Mouse (Mus musculus): ENCODE measurements at regions not wholly inside any gene's neighbourhood (a gene's known extent, or its start where the extent isn't known, plus 50 kb on each side); places are given as distances from the start of the nearest gene placed in this dataset.

DNA sequence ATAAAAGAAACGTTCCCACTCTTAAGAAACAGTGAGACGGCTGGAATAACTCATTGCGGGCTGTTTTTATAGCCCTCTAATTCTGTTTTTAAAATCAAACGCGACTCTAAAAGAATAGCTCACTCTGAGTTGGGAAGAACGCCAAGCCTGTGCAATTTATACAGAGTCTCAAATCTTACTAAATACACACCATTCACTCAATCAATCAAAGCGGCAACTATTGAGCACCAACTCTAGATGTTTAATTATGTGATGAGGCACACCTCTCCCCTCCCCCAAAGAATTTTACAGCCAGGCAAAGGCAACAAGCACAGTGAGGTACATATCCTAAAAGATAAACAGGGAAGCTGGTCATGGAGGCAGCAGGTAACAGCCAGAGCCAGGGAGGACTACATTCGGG is 362.4 kb upstream of the Map3k7 start:
- no peak overlapping the region for H3K27ac ChIP-seq (ENCODE audit: control insufficient read depth, insufficient read depth, low read depth, low read length)
- no peaks in the 10 kb centered on the region for H3K36me3 ChIP-seq (ENCODE audit: control insufficient read depth, insufficient read depth, low read length)
- no peak overlapping the region for H3K4me3 ChIP-seq (ENCODE audit: control insufficient read depth, low read depth, low read length)
- no peaks in the 10 kb centered on the region for H3K27me3 ChIP-seq (ENCODE audit: control insufficient read depth, insufficient read depth, low read length)
- TF ChIP-seq POLR2A (IDR thresholded peaks at IDR 0.05; ENCODE audit: control insufficient read depth, low read depth, low read length) (no peak), CTCF (IDR thresholded peaks at IDR 0.05; ENCODE audit: control insufficient read depth, insufficient read depth, insufficient replicate concordance, low read depth, low read length) (no peak)
- H3K4me1 ChIP-seq (ENCODE audit: control insufficient read depth, insufficient read depth, low read length), result no peaks in the 10 kb centered on the region

DNA sequence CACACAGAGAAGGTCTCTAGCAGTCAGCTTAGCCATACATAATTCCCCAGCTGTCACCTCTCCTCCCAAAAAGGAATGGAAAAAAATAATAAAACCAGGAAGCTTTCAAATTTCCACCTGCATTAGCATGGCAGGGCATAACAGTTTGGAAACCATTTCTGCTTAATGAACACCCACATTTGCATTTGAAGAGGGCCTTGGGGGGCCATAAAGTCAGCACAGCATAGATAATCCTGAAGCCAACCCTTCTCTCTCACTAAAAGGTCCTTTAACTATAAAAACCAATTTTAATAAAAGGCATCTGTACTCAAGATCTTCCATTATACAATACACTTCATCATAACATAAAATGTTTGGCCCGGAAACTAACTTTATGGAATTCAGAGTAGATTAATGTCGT is 360.1 kb upstream of the Map3k7 start:
- no peaks in the 10 kb centered on the region for H3K4me1 ChIP-seq (ENCODE audit: control insufficient read depth, insufficient read depth, low read length)
- H3K27ac ChIP-seq (ENCODE audit: control insufficient read depth, insufficient read depth, low read depth, low read length), result no peak overlapping the region
- no peak overlapping the region for H3K4me3 ChIP-seq (ENCODE audit: control insufficient read depth, low read depth, low read length)
- no peaks in the 10 kb centered on the region for H3K27me3 ChIP-seq (ENCODE audit: control insufficient read depth, insufficient read depth, low read length)
- TF ChIP-seq CTCF (IDR thresholded peaks at IDR 0.05; ENCODE audit: control insufficient read depth, insufficient read depth, insufficient replicate concordance, low read depth, low read length), result no peak
- no peak for TF ChIP-seq POLR2A (IDR thresholded peaks at IDR 0.05; ENCODE audit: control insufficient read depth, low read depth, low read length)
- no peaks in the 10 kb centered on the region for H3K36me3 ChIP-seq (ENCODE audit: control insufficient read depth, insufficient read depth, low read length)

DNA sequence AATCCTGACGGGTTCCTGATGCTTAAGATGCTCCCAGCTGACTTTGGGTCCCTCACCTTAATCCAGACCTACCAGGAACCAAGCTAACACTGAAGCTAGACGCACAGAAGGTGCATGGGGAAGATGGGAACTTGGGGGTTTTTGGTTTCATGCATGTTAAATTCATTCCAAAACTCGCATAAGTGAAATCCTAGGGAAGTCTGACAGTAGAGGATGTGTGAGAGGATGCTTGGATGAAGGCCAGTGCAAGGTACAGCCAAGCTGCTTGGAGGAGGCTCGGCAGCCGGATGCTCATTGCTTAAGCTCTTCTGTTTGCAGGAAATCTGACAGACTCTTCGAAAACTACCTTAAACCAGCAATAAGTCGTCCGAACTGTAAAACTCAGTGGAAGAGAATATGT is 355.1 kb upstream of the Map3k7 start:
- Histone ChIP-seq H3K27ac (ENCODE audit: control insufficient read depth, insufficient read depth, low read depth, low read length) (no peak overlapping the region), H3K4me3 (ENCODE audit: control insufficient read depth, low read depth, low read length) (no peak overlapping the region), H3K36me3 (ENCODE audit: control insufficient read depth, insufficient read depth, low read length) (no peaks in the 10 kb centered on the region), H3K27me3 (ENCODE audit: control insufficient read depth, insufficient read depth, low read length) (no peaks in the 10 kb centered on the region), H3K4me1 (ENCODE audit: control insufficient read depth, insufficient read depth, low read length) (no peaks in the 10 kb centered on the region)
- TF ChIP-seq CTCF (IDR thresholded peaks at IDR 0.05; ENCODE audit: control insufficient read depth, insufficient read depth, insufficient replicate concordance, low read depth, low read length) (no peak), POLR2A (IDR thresholded peaks at IDR 0.05; ENCODE audit: control insufficient read depth, low read depth, low read length) (no peak)

DNA sequence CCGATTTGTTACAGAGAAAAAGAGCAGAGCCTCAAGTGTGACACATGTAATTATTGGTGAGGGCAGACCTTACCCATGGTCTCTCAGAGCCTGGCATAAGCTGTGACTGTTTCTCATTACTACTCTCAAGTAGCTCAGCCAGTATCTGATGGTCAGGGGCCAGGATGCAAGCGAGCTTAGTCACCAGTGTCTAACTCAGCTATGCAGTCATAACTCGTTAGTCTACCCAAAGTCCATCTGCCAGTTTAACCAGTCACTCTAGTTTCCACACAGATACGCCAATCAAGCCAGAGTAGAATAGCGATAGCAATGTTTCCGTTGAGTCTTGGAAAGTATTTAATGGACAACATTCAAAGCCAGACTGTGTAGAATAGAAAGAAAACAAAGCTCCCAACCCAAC is 354.3 kb upstream of the Map3k7 start:
- Histone ChIP-seq H3K27ac (ENCODE audit: control insufficient read depth, insufficient read depth, low read depth, low read length) (no peak overlapping the region), H3K4me1 (ENCODE audit: control insufficient read depth, insufficient read depth, low read length) (no peaks in the 10 kb centered on the region), H3K4me3 (ENCODE audit: control insufficient read depth, low read depth, low read length) (no peak overlapping the region), H3K36me3 (ENCODE audit: control insufficient read depth, insufficient read depth, low read length) (no peaks in the 10 kb centered on the region), H3K27me3 (ENCODE audit: control insufficient read depth, insufficient read depth, low read length) (no peaks in the 10 kb centered on the region)
- TF ChIP-seq POLR2A (IDR thresholded peaks at IDR 0.05; ENCODE audit: control insufficient read depth, low read depth, low read length), result no peak
- TF ChIP-seq CTCF (IDR thresholded peaks at IDR 0.05; ENCODE audit: control insufficient read depth, insufficient read depth, insufficient replicate concordance, low read depth, low read length), result no peak

DNA sequence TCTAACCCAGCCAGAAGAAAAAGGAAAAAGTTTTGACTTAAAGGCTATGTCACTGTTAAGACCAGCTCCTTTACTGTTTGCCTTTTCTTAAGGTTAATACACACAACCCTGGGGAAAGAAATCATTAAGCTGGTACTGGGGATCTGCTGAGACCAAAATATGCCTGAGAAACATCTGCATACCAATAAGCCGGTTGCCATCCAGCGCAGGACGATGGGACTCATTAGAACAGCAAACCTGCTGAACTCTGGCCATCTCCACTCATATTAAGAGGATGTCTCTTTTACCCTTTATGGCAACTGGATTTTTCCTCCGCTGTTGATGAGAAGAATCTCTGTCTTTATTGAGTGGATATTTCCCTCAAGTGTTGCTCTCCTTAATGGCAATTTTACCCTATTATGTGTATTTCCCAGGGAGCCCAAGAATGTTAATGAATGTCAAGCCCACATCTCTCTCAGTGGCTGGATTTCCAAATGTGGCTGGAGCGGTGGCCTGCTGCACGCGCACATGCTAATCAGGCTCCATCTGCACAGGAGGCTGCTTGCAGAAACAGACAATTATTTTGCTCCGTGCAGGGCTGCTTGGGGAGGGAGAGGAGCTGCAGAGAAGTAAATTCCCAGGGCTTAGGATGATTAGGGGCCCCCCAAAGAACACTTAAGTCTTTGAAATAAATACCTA is 351.6 kb upstream of the Map3k7 start:
- no peak for TF ChIP-seq POLR2A (IDR thresholded peaks at IDR 0.05; ENCODE audit: control insufficient read depth, low read depth, low read length)
- TF ChIP-seq CTCF (IDR thresholded peaks at IDR 0.05; ENCODE audit: control insufficient read depth, insufficient read depth, insufficient replicate concordance, low read depth, low read length), result no peak
- Histone ChIP-seq H3K27ac (ENCODE audit: control insufficient read depth, insufficient read depth, low read depth, low read length) (no peak overlapping the region), H3K36me3 (ENCODE audit: control insufficient read depth, insufficient read depth, low read length) (no peaks in the 10 kb centered on the region), H3K27me3 (ENCODE audit: control insufficient read depth, insufficient read depth, low read length) (no peaks in the 10 kb centered on the region), H3K4me3 (ENCODE audit: control insufficient read depth, low read depth, low read length) (no peak overlapping the region), H3K4me1 (ENCODE audit: control insufficient read depth, insufficient read depth, low read length) (no peaks in the 10 kb centered on the region)

DNA sequence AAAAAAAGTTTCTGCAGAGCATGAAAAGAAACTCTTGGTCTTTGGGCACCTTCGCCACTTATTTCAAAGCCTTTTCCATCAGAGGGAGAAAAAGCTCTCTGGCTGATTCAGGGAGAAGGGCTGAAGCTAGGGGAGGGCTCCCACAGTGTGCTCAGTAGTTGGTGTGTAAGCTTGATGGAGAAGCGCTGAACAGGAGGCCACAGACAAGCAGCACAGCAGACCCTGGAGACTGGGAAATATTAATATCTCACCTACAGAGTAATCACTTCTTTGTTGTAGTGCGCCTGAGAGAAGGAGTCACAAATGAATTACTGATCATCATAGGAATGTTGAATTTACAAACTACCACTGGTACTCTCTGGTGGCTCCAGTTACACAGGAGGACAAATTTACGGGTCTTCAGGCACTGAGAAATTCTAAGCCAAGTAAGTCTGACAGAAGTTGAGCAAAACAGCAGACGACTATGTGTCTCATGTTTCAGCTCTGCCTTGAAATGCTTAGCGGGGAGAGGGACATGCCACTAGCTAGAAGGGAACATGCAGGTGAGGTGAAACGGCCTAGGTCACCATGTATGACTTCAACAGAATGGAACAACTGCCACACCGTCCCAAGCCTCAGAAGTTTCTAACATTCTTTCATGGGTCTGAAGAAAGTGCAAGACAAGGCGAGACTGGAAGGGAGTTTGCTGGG is 350.9 kb upstream of the Map3k7 start:
- Histone ChIP-seq H3K4me1 (ENCODE audit: control insufficient read depth, insufficient read depth, low read length) (no peaks in the 10 kb centered on the region), H3K27me3 (ENCODE audit: control insufficient read depth, insufficient read depth, low read length) (no peaks in the 10 kb centered on the region), H3K27ac (ENCODE audit: control insufficient read depth, insufficient read depth, low read depth, low read length) (no peak overlapping the region), H3K4me3 (ENCODE audit: control insufficient read depth, low read depth, low read length) (no peak overlapping the region), H3K36me3 (ENCODE audit: control insufficient read depth, insufficient read depth, low read length) (no peaks in the 10 kb centered on the region)
- TF ChIP-seq POLR2A (IDR thresholded peaks at IDR 0.05; ENCODE audit: control insufficient read depth, low read depth, low read length), result no peak
- no peak for TF ChIP-seq CTCF (IDR thresholded peaks at IDR 0.05; ENCODE audit: control insufficient read depth, insufficient read depth, insufficient replicate concordance, low read depth, low read length)

DNA sequence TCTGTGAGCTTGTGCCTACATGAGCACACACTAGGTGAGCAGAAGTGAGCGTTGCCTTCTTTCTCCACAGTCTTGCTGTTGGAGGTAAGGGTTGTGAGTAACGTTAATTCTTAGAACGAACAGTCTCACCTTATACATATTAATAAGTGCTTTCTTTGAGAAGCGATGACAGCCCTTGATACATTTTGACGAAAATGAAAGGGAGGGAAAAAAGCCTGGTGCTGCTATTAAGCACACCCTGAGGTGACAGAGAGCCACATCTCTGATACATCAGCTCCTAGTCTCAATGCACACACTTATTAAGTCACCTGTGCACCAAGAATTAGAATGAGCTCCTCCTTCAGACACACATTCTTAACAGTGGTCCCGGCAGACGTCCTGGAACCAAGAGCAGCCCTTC is 346.3 kb upstream of the Map3k7 start:
- no peaks in the 10 kb centered on the region for H3K27me3 ChIP-seq (ENCODE audit: control insufficient read depth, insufficient read depth, low read length)
- no peaks in the 10 kb centered on the region for H3K36me3 ChIP-seq (ENCODE audit: control insufficient read depth, insufficient read depth, low read length)
- no peaks in the 10 kb centered on the region for H3K4me1 ChIP-seq (ENCODE audit: control insufficient read depth, insufficient read depth, low read length)
- no peak overlapping the region for H3K27ac ChIP-seq (ENCODE audit: control insufficient read depth, insufficient read depth, low read depth, low read length)
- H3K4me3 ChIP-seq (ENCODE audit: control insufficient read depth, low read depth, low read length), result no peak overlapping the region
- TF ChIP-seq CTCF (IDR thresholded peaks at IDR 0.05; ENCODE audit: control insufficient read depth, insufficient read depth, insufficient replicate concordance, low read depth, low read length) (no peak), POLR2A (IDR thresholded peaks at IDR 0.05; ENCODE audit: control insufficient read depth, low read depth, low read length) (no peak)
